Mouse (Mus musculus): ENCODE results near the gene Dtx1. TPM values are rescaled to one million over a fixed set of nuclear protein-coding genes. Genes with fewer than 3 reads are reported as not detected.

The Dtx1 gene
- polyA plus RNA-seq, 1 experiment from 2014 or later, result 7.7 TPM

GRCm38 (mm10) chr5:120652915-120653701 lies 58.6 kb downstream of the Dtx1 start:
- Histone ChIP-seq H3K4me2 (replicated peaks) (no peak overlapping the region), H3K4me3 (replicated peaks) (no peak overlapping the region), H3K9me3 (replicated peaks) (no peaks in the 10 kb centered on the region), H3K4me1 (peaks cover 14% of the 10 kb centered on the region), H3K36me3 (no peaks in the 10 kb centered on the region), H3K9ac (no peak overlapping the region), H3K27ac (replicated peaks) (no peak overlapping the region), H3K27me3 (peaks cover 37% of the 10 kb centered on the region)
- 77% methylated on average over 28 of the region's 28 CpGs for WGBS
- ATAC-seq (ENCODE audit: insufficient number of reproducible peaks, low FRiP score, low TSS enrichment, low read depth), result no peak

GRCm38 (mm10) chr5:120651230-120651629 lies 60.5 kb downstream of the Dtx1 start:
- Histone ChIP-seq H3K27ac (replicated peaks) (no peak overlapping the region), H3K4me2 (replicated peaks) (no peak overlapping the region), H3K4me1 (peaks cover 14% of the 10 kb centered on the region), H3K36me3 (no peaks in the 10 kb centered on the region), H3K27me3 (peaks cover 54% of the 10 kb centered on the region), H3K9me3 (replicated peaks) (no peaks in the 10 kb centered on the region), H3K9ac (no peak overlapping the region), H3K4me3 (replicated peaks) (no peak overlapping the region)
- no peak for ATAC-seq (ENCODE audit: insufficient number of reproducible peaks, low FRiP score, low TSS enrichment, low read depth)
- 64% methylated on average over 5 of the region's 5 CpGs for WGBS

- H3K4me2 ChIP-seq (replicated peaks), result no peak overlapping the region
- no peak for ATAC-seq (ENCODE audit: insufficient number of reproducible peaks, low FRiP score, low TSS enrichment, low read depth)
Observed at GRCm38 (mm10) chr5:120649938-120650337, 61.8 kb downstream of the Dtx1 start.

GRCm38 (mm10) chr5:120649374-120649933 lies 62.3 kb downstream of the Dtx1 start:
- 4% methylated on average over 21 of the region's 21 CpGs for WGBS
- Histone ChIP-seq H3K9ac (no peak overlapping the region), H3K27me3 (peaks cover 54% of the 10 kb centered on the region), H3K36me3 (no peaks in the 10 kb centered on the region), H3K9me3 (replicated peaks) (no peaks in the 10 kb centered on the region), H3K4me3 (replicated peaks) (peak overlapping the region; percentile 34), H3K4me1 (peaks cover 14% of the 10 kb centered on the region), H3K27ac (replicated peaks) (no peak overlapping the region), H3K4me2 (replicated peaks) (peak overlapping the region; percentile 52)
- ATAC-seq (ENCODE audit: insufficient number of reproducible peaks, low FRiP score, low TSS enrichment, low read depth), result no peak; the same call in 1 of the 2 replicates

More at GRCm38 (mm10) chr5:120649938-120650337, 61.8 kb downstream of the Dtx1 start:
- H3K27ac ChIP-seq (replicated peaks), result no peak overlapping the region
- peaks cover 54% of the 10 kb centered on the region for H3K27me3 ChIP-seq
- H3K4me3 ChIP-seq (replicated peaks), result no peak overlapping the region
- no peak overlapping the region for H3K9ac ChIP-seq
- 23% methylated on average over 13 of the region's 13 CpGs for WGBS
- no peaks in the 10 kb centered on the region for H3K36me3 ChIP-seq
- peaks cover 14% of the 10 kb centered on the region for H3K4me1 ChIP-seq
- no peaks in the 10 kb centered on the region for H3K9me3 ChIP-seq (replicated peaks)

GRCm38 (mm10) chr5:120648569-120649373 lies 63.0 kb downstream of the Dtx1 start, which contains the start of gene Rasal1:
TSS of gene Rasal1 (plus strand) at chr5:120648812.
- no peak; the same call in 1 of the 2 replicates for ATAC-seq (ENCODE audit: insufficient number of reproducible peaks, low FRiP score, low TSS enrichment, low read depth)
- Histone ChIP-seq H3K27ac (replicated peaks) (no peak within 1 kb of the TSS), H3K4me2 (replicated peaks) (peak within 1 kb of the TSS; percentile 52), H3K4me1 (peaks cover 14% of the 10 kb centered on the region), H3K9ac (no peak within 1 kb of the TSS), H3K36me3 (no peaks in the 10 kb centered on the region), H3K4me3 (replicated peaks) (peak within 1 kb of the TSS; percentile 34), H3K9me3 (replicated peaks) (no peaks in the 10 kb centered on the region), H3K27me3 (peaks cover 54% of the 10 kb centered on the region)
- WGBS, result 2% methylated on average over 52 of the region's 53 CpGs

GRCm38 (mm10) chr5:120647814-120648491 lies 63.8 kb downstream of the Dtx1 start:
- WGBS, result 33% methylated on average over 12 of the region's 12 CpGs
- H3K4me2 ChIP-seq (replicated peaks), result peak overlapping the region; percentile 52
- no peaks in the 10 kb centered on the region for H3K36me3 ChIP-seq
- H3K27me3 ChIP-seq, result peaks cover 54% of the 10 kb centered on the region
- no peak overlapping the region for H3K9ac ChIP-seq
- H3K4me3 ChIP-seq (replicated peaks), result no peak overlapping the region
- H3K4me1 ChIP-seq, result peaks cover 14% of the 10 kb centered on the region
- H3K27ac ChIP-seq (replicated peaks), result no peak overlapping the region
- ATAC-seq (ENCODE audit: insufficient number of reproducible peaks, low FRiP score, low TSS enrichment, low read depth), result no peak
- no peaks in the 10 kb centered on the region for H3K9me3 ChIP-seq (replicated peaks)

- ATAC-seq (ENCODE audit: insufficient number of reproducible peaks, low FRiP score, low TSS enrichment, low read depth), result no peak
- Histone ChIP-seq H3K27ac (replicated peaks) (no peak overlapping the region), H3K9ac (no peak overlapping the region), H3K36me3 (no peaks in the 10 kb centered on the region), H3K4me3 (replicated peaks) (no peak overlapping the region), H3K4me1 (peaks cover 14% of the 10 kb centered on the region), H3K27me3 (peaks cover 54% of the 10 kb centered on the region), H3K9me3 (replicated peaks) (no peaks in the 10 kb centered on the region), H3K4me2 (replicated peaks) (no peak overlapping the region)
- 64% methylated on average over 4 of the region's 4 CpGs for WGBS
Observed at GRCm38 (mm10) chr5:120647361-120647760, 64.4 kb downstream of the Dtx1 start.

- no peak overlapping the region for H3K4me2 ChIP-seq (replicated peaks)
- H3K4me1 ChIP-seq, result peaks cover 14% of the 10 kb centered on the region
- H3K36me3 ChIP-seq, result no peaks in the 10 kb centered on the region
- no peak overlapping the region for H3K4me3 ChIP-seq (replicated peaks)
- no peak overlapping the region for H3K9ac ChIP-seq
- H3K27ac ChIP-seq (replicated peaks), result no peak overlapping the region
- H3K9me3 ChIP-seq (replicated peaks), result no peaks in the 10 kb centered on the region
- no peak for ATAC-seq (ENCODE audit: insufficient number of reproducible peaks, low FRiP score, low TSS enrichment, low read depth)
- H3K27me3 ChIP-seq, result peaks cover 45% of the 10 kb centered on the region
- 38% methylated on average over 6 of the region's 6 CpGs for WGBS
Observed at GRCm38 (mm10) chr5:120645851-120646250, 65.9 kb downstream of the Dtx1 start.

GRCm38 (mm10) chr5:120644227-120644626 lies 67.5 kb downstream of the Dtx1 start:
- peaks cover 29% of the 10 kb centered on the region for H3K27me3 ChIP-seq

GRCm38 (mm10) chr5:120643365-120644085 lies 68.2 kb downstream of the Dtx1 start:
- Histone ChIP-seq H3K4me1 (peaks cover 4% of the 10 kb centered on the region), H3K4me2 (replicated peaks) (no peak overlapping the region), H3K4me3 (replicated peaks) (no peak overlapping the region), H3K9ac (no peak overlapping the region), H3K36me3 (no peaks in the 10 kb centered on the region), H3K9me3 (replicated peaks) (no peaks in the 10 kb centered on the region), H3K27ac (replicated peaks) (no peak overlapping the region), H3K27me3 (peaks cover 22% of the 10 kb centered on the region)
- no peak for ATAC-seq (ENCODE audit: insufficient number of reproducible peaks, low FRiP score, low TSS enrichment, low read depth)
- 68% methylated on average over 14 of the region's 14 CpGs for WGBS

More at GRCm38 (mm10) chr5:120644227-120644626, 67.5 kb downstream of the Dtx1 start:
- peaks cover 11% of the 10 kb centered on the region for H3K4me1 ChIP-seq
- no peak for ATAC-seq (ENCODE audit: insufficient number of reproducible peaks, low FRiP score, low TSS enrichment, low read depth)
- no peak overlapping the region for H3K4me2 ChIP-seq (replicated peaks)
- no peaks in the 10 kb centered on the region for H3K36me3 ChIP-seq
- no peaks in the 10 kb centered on the region for H3K9me3 ChIP-seq (replicated peaks)
- H3K9ac ChIP-seq, result no peak overlapping the region
- H3K4me3 ChIP-seq (replicated peaks), result no peak overlapping the region
- no peak overlapping the region for H3K27ac ChIP-seq (replicated peaks)
- WGBS, result 82% methylated on average over 3 of the region's 3 CpGs
